Mouse (Mus musculus) limb, embryonic 15.5 days (tissue): ENCODE data around the gene Gm17359. TPM values are rescaled to one million over a fixed set of nuclear protein-coding genes. Genes with fewer than 3 reads are reported as not detected.

ENCODE experiments used
- ATAC-seq: fragments of 200-750 bp; cut with Nextera tagmentation; 2 replicates; pipeline ENCODE4 v1.8.0; 2017; ENCODE audit warnings: low read depth, moderate TSS enrichment; ENCODE audit not compliant: insufficient number of reproducible peaks, low FRiP score, low TSS enrichment
- H3K27ac ChIP-seq: fragments of 300-500 bp; sonication (generic); 2 replicates; pipeline ENCODE4 v1.5.1; 2015; ENCODE audit warnings: moderate library complexity, mild to moderate bottlenecking, inconsistent platforms
- H3K27me3 ChIP-seq: fragments of 300-500 bp; sonication (generic); 2 replicates; pipeline ENCODE4 v1.6.1; 2015; ENCODE audit warnings: inconsistent platforms
- H3K36me3 ChIP-seq: fragments of 300-500 bp; sonication (generic); 2 replicates; pipeline ENCODE4 v1.6.1; 2015; ENCODE audit warnings: inconsistent platforms
- H3K4me1 ChIP-seq: fragments of 300-500 bp; sonication (generic); 2 replicates; pipeline ENCODE4 v1.6.1; 2015; ENCODE audit warnings: inconsistent platforms
- H3K4me2 ChIP-seq: fragments of 300-500 bp; sonication (generic); 2 replicates; pipeline ENCODE4 v1.6.1; 2015; ENCODE audit warnings: mild to moderate bottlenecking, inconsistent platforms
- H3K4me3 ChIP-seq: fragments of 300-500 bp; sonication (generic); 2 replicates; pipeline ENCODE4 v1.5.1; 2015; ENCODE audit warnings: mild to moderate bottlenecking, inconsistent platforms
- H3K9ac ChIP-seq: fragments of 300-500 bp; sonication (generic); 2 replicates; pipeline ENCODE4 v1.6.1; 2015; ENCODE audit warnings: inconsistent platforms
- H3K9me3 ChIP-seq: fragments of 300-500 bp; sonication (generic); 2 replicates; pipeline ENCODE4 v1.6.1; 2016; ENCODE audit warnings: inconsistent platforms
- WGBS: fragments of 180-500 bp; shearing (Covaris S2); methylation state at CpG from one replicate; pipeline ENCODE4 v1.1.7; 2015; 5-methylcytosine and 5-hydroxymethylcytosine counted together
- polyA plus RNA-seq: library from polyadenylated mRNA; unstranded; fragments of >200 nt; fragmentation: Nextera tagmentation; extraction: Ambion mirVana; gene quantifications from 2 replicates; pipeline ENCODE4 v1.2.1, GENCODE M21; 2015

Gene Gm17359
- polyA plus RNA-seq, 1 experiment from 2014 or later = not detected

GRCm38 (mm10) chr3:79458651-79459275 lies 122.3 kb downstream of the Gm17359 start:
- WGBS = 88% methylated on average over 14 of the region's 14 CpGs
- H3K27me3 ChIP-seq = no peaks in the 10 kb centered on the region

GRCm38 (mm10) chr3:79469440-79469839 lies 133.0 kb downstream of the Gm17359 start:
- Histone ChIP-seq H3K36me3 (peaks cover 19% of the 10 kb centered on the region), H3K9me3 (no peaks in the 10 kb centered on the region), H3K4me1 (no peaks in the 10 kb centered on the region), H3K9ac (no peak overlapping the region), H3K4me3 (no peak overlapping the region), H3K27ac (no peak overlapping the region), H3K27me3 (no peaks in the 10 kb centered on the region), H3K4me2 (no peak overlapping the region)
- no peak for ATAC-seq
- WGBS = 98% methylated on average over 5 of the region's 5 CpGs

More at GRCm38 (mm10) chr3:79458651-79459275, 122.3 kb downstream of the Gm17359 start:
- Histone ChIP-seq H3K4me3 (no peak overlapping the region), H3K9ac (no peak overlapping the region), H3K9me3 (no peaks in the 10 kb centered on the region), H3K27ac (no peak overlapping the region), H3K36me3 (peaks cover 18% of the 10 kb centered on the region; the same call in 1 of the 2 replicates), H3K4me2 (no peak overlapping the region), H3K4me1 (no peaks in the 10 kb centered on the region)
- no peak for ATAC-seq

- no peak for ATAC-seq
- H3K27ac ChIP-seq = no peak overlapping the region
- peaks cover 17% of the 10 kb centered on the region for H3K36me3 ChIP-seq
- H3K4me2 ChIP-seq = no peak overlapping the region
- H3K27me3 ChIP-seq = no peaks in the 10 kb centered on the region
- H3K9ac ChIP-seq = no peak overlapping the region
- no peak overlapping the region for H3K4me3 ChIP-seq
- H3K4me1 ChIP-seq = no peaks in the 10 kb centered on the region
- no peaks in the 10 kb centered on the region for H3K9me3 ChIP-seq
- WGBS = 96% methylated on average over 5 of the region's 5 CpGs
Observed at GRCm38 (mm10) chr3:79472362-79472761, 135.9 kb downstream of the Gm17359 start.

- ATAC-seq = no peak
- WGBS = 66% methylated on average over 4 of the region's 4 CpGs
Observed at GRCm38 (mm10) chr3:79474911-79475310, 138.4 kb downstream of the Gm17359 start.

GRCm38 (mm10) chr3:79475980-79476379 lies 139.5 kb downstream of the Gm17359 start:
- peaks cover 40% of the 10 kb centered on the region for H3K36me3 ChIP-seq
- 75% methylated on average over 2 of the region's 2 CpGs for WGBS

More at GRCm38 (mm10) chr3:79474911-79475310, 138.4 kb downstream of the Gm17359 start:
- Histone ChIP-seq H3K4me1 (no peaks in the 10 kb centered on the region), H3K9me3 (no peaks in the 10 kb centered on the region), H3K27ac (no peak overlapping the region), H3K4me2 (no peak overlapping the region), H3K36me3 (peaks cover 30% of the 10 kb centered on the region), H3K27me3 (no peaks in the 10 kb centered on the region), H3K4me3 (no peak overlapping the region), H3K9ac (no peak overlapping the region)

GRCm38 (mm10) chr3:79478400-79478799 lies 141.9 kb downstream of the Gm17359 start:
- Histone ChIP-seq H3K9me3 (no peaks in the 10 kb centered on the region), H3K27me3 (no peaks in the 10 kb centered on the region), H3K4me1 (no peaks in the 10 kb centered on the region), H3K27ac (no peak overlapping the region), H3K9ac (no peak overlapping the region), H3K4me2 (no peak overlapping the region), H3K36me3 (peaks cover 42% of the 10 kb centered on the region), H3K4me3 (no peak overlapping the region)
- no peak for ATAC-seq
- 71% methylated on average over 8 of the region's 8 CpGs for WGBS

More at GRCm38 (mm10) chr3:79475980-79476379, 139.5 kb downstream of the Gm17359 start:
- Histone ChIP-seq H3K27ac (no peak overlapping the region), H3K9me3 (no peaks in the 10 kb centered on the region), H3K4me2 (no peak overlapping the region), H3K4me3 (no peak overlapping the region), H3K27me3 (no peaks in the 10 kb centered on the region), H3K9ac (no peak overlapping the region), H3K4me1 (no peaks in the 10 kb centered on the region)
- ATAC-seq = no peak

- Histone ChIP-seq H3K36me3 (peaks cover 46% of the 10 kb centered on the region), H3K9ac (no peak overlapping the region), H3K9me3 (no peaks in the 10 kb centered on the region), H3K4me2 (no peak overlapping the region), H3K4me3 (no peak overlapping the region), H3K4me1 (no peaks in the 10 kb centered on the region), H3K27me3 (no peaks in the 10 kb centered on the region), H3K27ac (no peak overlapping the region)
- WGBS = 62% methylated on average over 4 of the region's 4 CpGs
- no peak for ATAC-seq
Observed at GRCm38 (mm10) chr3:79478880-79479279, 142.4 kb downstream of the Gm17359 start.

- Histone ChIP-seq H3K36me3 (peaks cover 53% of the 10 kb centered on the region), H3K27me3 (no peaks in the 10 kb centered on the region), H3K27ac (no peak overlapping the region), H3K9me3 (no peaks in the 10 kb centered on the region), H3K9ac (no peak overlapping the region), H3K4me2 (no peak overlapping the region), H3K4me1 (no peaks in the 10 kb centered on the region), H3K4me3 (no peak overlapping the region)
- WGBS = 78% methylated on average over 16 of the region's 16 CpGs
- ATAC-seq = no peak
Observed at GRCm38 (mm10) chr3:79484286-79485063, 148.0 kb downstream of the Gm17359 start.

GRCm38 (mm10) chr3:79488025-79488424 lies 151.6 kb downstream of the Gm17359 start:
- no peaks in the 10 kb centered on the region for H3K9me3 ChIP-seq
- H3K27me3 ChIP-seq = no peaks in the 10 kb centered on the region
- no peak overlapping the region for H3K27ac ChIP-seq
- WGBS = 91% methylated on average over 7 of the region's 7 CpGs
- H3K4me3 ChIP-seq = no peak overlapping the region
- ATAC-seq = no peak
- no peak overlapping the region for H3K4me2 ChIP-seq
- H3K4me1 ChIP-seq = no peaks in the 10 kb centered on the region
- peaks cover 56% of the 10 kb centered on the region for H3K36me3 ChIP-seq
- no peak overlapping the region for H3K9ac ChIP-seq

GRCm38 (mm10) chr3:79490102-79490501 lies 153.6 kb downstream of the Gm17359 start:
- H3K4me3 ChIP-seq = no peak overlapping the region
- no peak overlapping the region for H3K27ac ChIP-seq
- H3K4me1 ChIP-seq = no peaks in the 10 kb centered on the region
- no peaks in the 10 kb centered on the region for H3K27me3 ChIP-seq
- 83% methylated on average over 5 of the region's 5 CpGs for WGBS
- H3K9me3 ChIP-seq = no peaks in the 10 kb centered on the region
- H3K36me3 ChIP-seq = peaks cover 47% of the 10 kb centered on the region
- no peak for ATAC-seq
- H3K9ac ChIP-seq = no peak overlapping the region
- no peak overlapping the region for H3K4me2 ChIP-seq

GRCm38 (mm10) chr3:79491614-79492013 lies 155.2 kb downstream of the Gm17359 start:
- no peaks in the 10 kb centered on the region for H3K9me3 ChIP-seq
- ATAC-seq = no peak
- 85% methylated on average over 3 of the region's 3 CpGs for WGBS
- peaks cover 48% of the 10 kb centered on the region for H3K36me3 ChIP-seq
- no peak overlapping the region for H3K4me3 ChIP-seq
- no peak overlapping the region for H3K4me2 ChIP-seq
- no peaks in the 10 kb centered on the region for H3K4me1 ChIP-seq
- H3K27me3 ChIP-seq = no peaks in the 10 kb centered on the region
- H3K27ac ChIP-seq = no peak overlapping the region
- no peak overlapping the region for H3K9ac ChIP-seq

GRCm38 (mm10) chr3:79493064-79493463 lies 156.6 kb downstream of the Gm17359 start:
- Histone ChIP-seq H3K4me3 (no peak overlapping the region), H3K9ac (no peak overlapping the region), H3K36me3 (peaks cover 41% of the 10 kb centered on the region), H3K9me3 (no peaks in the 10 kb centered on the region), H3K27ac (no peak overlapping the region), H3K4me2 (no peak overlapping the region), H3K27me3 (no peaks in the 10 kb centered on the region), H3K4me1 (no peaks in the 10 kb centered on the region)
- ATAC-seq = no peak
- 96% methylated on average over 10 of the region's 10 CpGs for WGBS
